In genomic region chr6:12393574-12394380, GRCm38 (mm10) we compare ENCODE assay signal across 18 mouse cellular contexts.
A peak's percentile ranks its signal among the peaks of the same experiment; 100 is the strongest.
DNase-seq lines count a peak whose midpoint lies in the region; ATAC-seq and TF ChIP-seq lines count a peak whose summit lies in the region.
"Had no signal": no experiment of that assay in that cellular context is flagged by ENCODE, and none has a peak within 500 bp of the region (broad histone marks: within the 10 kb centered on the region; RNA-seq: fewer than 3 reads in every experiment).

No protein-coding gene starts in this region.

- no peak overlapping the region for H3K4me2 ChIP-seq in heart, embryonic 14.5 days (ENCODE audit: low read length)
- no peak overlapping the region for H3K4me2 ChIP-seq in liver, embryonic 13.5 days
- H3K4me2 ChIP-seq: embryonic facial prominence, embryonic 12.5 days; hindbrain, embryonic 15.5 days; limb, embryonic 13.5 days; stomach, embryonic 15.5 days had no signal

- H3K36me3 ChIP-seq in heart, embryonic 14.5 days (ENCODE audit: control insufficient read depth, insufficient read depth, low read length) = no peaks in the 10 kb centered on the region
- no peaks in the 10 kb centered on the region for H3K36me3 ChIP-seq in liver, embryonic 13.5 days
- H3K36me3 ChIP-seq: embryonic facial prominence, embryonic 12.5 days; forebrain, embryonic 10.5 days; hindbrain, embryonic 15.5 days; limb, embryonic 13.5 days; stomach, embryonic 15.5 days had no signal

- 31% methylated on average over 2 of the region's 2 CpGs for WGBS in heart, embryonic 14.5 days
- 15% methylated on average over 2 of the region's 2 CpGs for WGBS in liver, embryonic 13.5 days (ENCODE audit: insufficient replicate concordance)

- H3K9me3 ChIP-seq in heart, embryonic 14.5 days (ENCODE audit: control insufficient read depth, low read length) = no peaks in the 10 kb centered on the region
- H3K9me3 ChIP-seq in liver, embryonic 13.5 days (replicated peaks) = no peaks in the 10 kb centered on the region
- H3K9me3 ChIP-seq: embryonic facial prominence, embryonic 12.5 days; forebrain, embryonic 10.5 days; hindbrain, embryonic 15.5 days; limb, embryonic 13.5 days; stomach, embryonic 15.5 days had no signal

- 0 out of 2 replicates have a peak, but pooled peaks have one; percentile 50 for ATAC-seq in heart, embryonic 14.5 days (ENCODE audit: insufficient number of reproducible peaks, insufficient read depth, low FRiP score, low read depth)
- ATAC-seq in liver, embryonic 13.5 days (ENCODE audit: low read depth) = 0 out of 2 replicates have a peak, but pooled peaks have one; percentile 18
- ATAC-seq in common myeloid progenitor, adult 5-6 weeks (replicated peaks; ENCODE audit: low read depth, poor library complexity, severe bottlenecking) = peak; percentile 86
- ATAC-seq in megakaryocyte, adult 5-6 weeks (ENCODE audit: poor library complexity, severe bottlenecking) = peak; percentile 64
- ATAC-seq: activated CD4-positive, CD25-positive, alpha-beta regulatory T cell, adult 4 months had no signal

- H3K9ac ChIP-seq in heart, embryonic 14.5 days (ENCODE audit: low read length) = no peak overlapping the region
- H3K9ac ChIP-seq in liver, embryonic 13.5 days = no peak overlapping the region
- H3K9ac ChIP-seq: embryonic facial prominence, embryonic 12.5 days; hindbrain, embryonic 15.5 days; limb, embryonic 13.5 days; stomach, embryonic 15.5 days had no signal

- no peaks in the 10 kb centered on the region for H3K27me3 ChIP-seq in heart, embryonic 14.5 days (ENCODE audit: control insufficient read depth, insufficient read depth, low read length)
- no peaks in the 10 kb centered on the region for H3K27me3 ChIP-seq in liver, embryonic 13.5 days
- H3K27me3 ChIP-seq: CH12.LX; embryonic facial prominence, embryonic 12.5 days; hindbrain, embryonic 15.5 days; limb, embryonic 13.5 days; stomach, embryonic 15.5 days had no signal

- no peak for TF ChIP-seq CTCF in layer of hippocampus, adult 2 months (conservative IDR thresholded peaks at IDR 0.05)

- H3K4me1 ChIP-seq in heart, embryonic 14.5 days (ENCODE audit: control insufficient read depth in 2 of 2, insufficient read depth in 2 of 2, low read length in 2 of 2) = 0 out of 4 replicates have a peak, but pooled peaks cover 0 to 4% of the 10 kb centered on the region in 2 experiments
- no peaks in the 10 kb centered on the region for H3K4me1 ChIP-seq in liver, embryonic 13.5 days (replicated peaks)
- H3K4me1 ChIP-seq: embryonic facial prominence, embryonic 12.5 days; forebrain, embryonic 10.5 days; hindbrain, embryonic 15.5 days; limb, embryonic 13.5 days; stomach, embryonic 15.5 days had no signal

- H3K4me3 ChIP-seq in heart, embryonic 14.5 days (ENCODE audit: control insufficient read depth in 1 of 2, insufficient read depth in 1 of 2, low read depth in 1 of 2, low read length in 2 of 2) = no peak overlapping the region
- H3K4me3 ChIP-seq in liver, embryonic 13.5 days (replicated peaks) = no peak overlapping the region
- H3K4me3 ChIP-seq in layer of hippocampus, adult 2 months = no peak overlapping the region
- H3K4me3 ChIP-seq: embryonic facial prominence, embryonic 12.5 days; forebrain, embryonic 10.5 days; hindbrain, embryonic 15.5 days; left cerebral cortex, adult 2 months; limb, embryonic 13.5 days; stomach, embryonic 15.5 days had no signal

- DNase-seq in heart, adult 11 months = no peak
- DNase-seq in liver, embryonic 13.5 days = no peak
- DNase-seq in liver = no peak
- DNase-seq in embryo, embryonic 9.5 days (ENCODE audit: extremely low spot score) = no peak
- no peak for DNase-seq in layer of hippocampus, adult 2 months (ENCODE audit: low spot score in 2 of 2)
- DNase-seq: cerebellum, postnatal 14 days; thymus, postnatal 14 days had no signal

- H3K27ac ChIP-seq in heart, embryonic 14.5 days (replicated peaks in 1 of 2; ENCODE audit: control insufficient read depth in 1 of 2, insufficient read depth in 1 of 2, low read depth in 2 of 2, low read length in 2 of 2) = peak overlapping the region; percentile 19 to 33; a peak in 1 of 4 replicates
- H3K27ac ChIP-seq in liver, embryonic 13.5 days = no peak overlapping the region
- no peak overlapping the region for H3K27ac ChIP-seq in layer of hippocampus, adult 2 months
- H3K27ac ChIP-seq: embryonic facial prominence, embryonic 12.5 days; forebrain, embryonic 10.5 days; hindbrain, embryonic 15.5 days; left cerebral cortex, adult 2 months; limb, embryonic 13.5 days; stomach, embryonic 15.5 days had no signal

Comparison
In these comparisons a context has a peak if more than half of its experiments do, and no peak if none do; other contexts are left out.
1. ATAC-seq: peak in every context shown above with its lines; median percentile 86 in common myeloid progenitor, adult 5-6 weeks; 64 in megakaryocyte, adult 5-6 weeks; 50 in heart, embryonic 14.5 days; 18 in liver, embryonic 13.5 days.
2. H3K27ac ChIP-seq: peak in heart, embryonic 14.5 days (2 of 2); none in liver, embryonic 13.5 days (single experiment) and layer of hippocampus, adult 2 months (single experiment).